Mouse (Mus musculus): ENCODE data around the gene Scnm1. TPM values are rescaled to one million over a fixed set of nuclear protein-coding genes. Genes with fewer than 3 reads are reported as not detected.
A peak's percentile ranks its signal among the peaks of the same experiment; 100 is the strongest.

Gene Scnm1
- polyA plus RNA-seq, 1 experiment from 2014 or later = 23.7 TPM

GRCm38 (mm10) chr3:95174011-95174592 lies 40.3 kb upstream of the Scnm1 start:
- Histone ChIP-seq H3K27me3 (ENCODE audit: insufficient read depth, low read length) (peaks cover 46% of the 10 kb centered on the region), H3K4me3 (ENCODE audit: low read depth, low read length) (peak overlapping the region; percentile 15; the same call in 1 of the 2 replicates)

GRCm38 (mm10) chr3:95173256-95173949 lies 39.6 kb upstream of the Scnm1 start:
- TF ChIP-seq CTCF (IDR thresholded peaks at IDR 0.05; ENCODE audit: low read depth) = no peak
- no peak for TF ChIP-seq EP300 (IDR thresholded peaks at IDR 0.05; ENCODE audit: low read depth)
- 7% methylated on average over 51 of the region's 58 CpGs for WGBS (ENCODE audit: insufficient replicate concordance)
- peak; percentile 9; the same call in 1 of the 2 replicates for ATAC-seq
- H3K36me3 ChIP-seq (replicated peaks; ENCODE audit: insufficient read depth, low read length) = no peaks in the 10 kb centered on the region
- peaks cover 46% of the 10 kb centered on the region for H3K27me3 ChIP-seq (ENCODE audit: insufficient read depth, low read length)
- peak overlapping the region; percentile 31 for H3K9ac ChIP-seq (replicated peaks)
- peak; percentile 41 for DNase-seq
- peaks cover 12% of the 10 kb centered on the region for H3K4me1 ChIP-seq (ENCODE audit: insufficient read depth)
- H3K4me2 ChIP-seq (ENCODE audit: low read depth, low read length) = peak overlapping the region; percentile 68
- H3K27ac ChIP-seq (ENCODE audit: low read depth) = no peak overlapping the region
- no peaks in the 10 kb centered on the region for H3K9me3 ChIP-seq (ENCODE audit: low read length)
- peak overlapping the region; percentile 45 for H3K4me3 ChIP-seq (ENCODE audit: low read depth, low read length)

More at GRCm38 (mm10) chr3:95174011-95174592, 40.3 kb upstream of the Scnm1 start:
- H3K36me3 ChIP-seq (replicated peaks; ENCODE audit: insufficient read depth, low read length) = no peaks in the 10 kb centered on the region
- TF ChIP-seq CTCF (IDR thresholded peaks at IDR 0.05; ENCODE audit: low read depth) (peak; percentile 92), EP300 (IDR thresholded peaks at IDR 0.05; ENCODE audit: low read depth) (no peak)
- peak; percentile 65 for ATAC-seq
- peak; percentile 89 for DNase-seq
- H3K9me3 ChIP-seq (ENCODE audit: low read length) = no peaks in the 10 kb centered on the region
- peaks cover 12% of the 10 kb centered on the region for H3K4me1 ChIP-seq (ENCODE audit: insufficient read depth)
- peak overlapping the region; percentile 68 for H3K4me2 ChIP-seq (ENCODE audit: low read depth, low read length)
- WGBS (ENCODE audit: insufficient replicate concordance) = 3% methylated on average over 16 of the region's 16 CpGs
- no peak overlapping the region for H3K27ac ChIP-seq (ENCODE audit: low read depth)
- H3K9ac ChIP-seq (replicated peaks) = peak overlapping the region; percentile 31; the same call in 1 of the 2 replicates

GRCm38 (mm10) chr3:95172526-95173255 lies 38.9 kb upstream of the Scnm1 start:
- H3K27me3 ChIP-seq (ENCODE audit: insufficient read depth, low read length) = peaks cover 46% of the 10 kb centered on the region
- 24% methylated on average over 64 of the region's 84 CpGs for WGBS (ENCODE audit: insufficient replicate concordance)
- H3K27ac ChIP-seq (ENCODE audit: low read depth) = no peak overlapping the region
- no peaks in the 10 kb centered on the region for H3K9me3 ChIP-seq (ENCODE audit: low read length)
- H3K4me2 ChIP-seq (ENCODE audit: low read depth, low read length) = peak overlapping the region; percentile 68
- H3K4me1 ChIP-seq (ENCODE audit: insufficient read depth) = peaks cover 12% of the 10 kb centered on the region
- peak overlapping the region; percentile 11; the same call in 1 of the 2 replicates for H3K9ac ChIP-seq (replicated peaks)
- no peaks in the 10 kb centered on the region for H3K36me3 ChIP-seq (replicated peaks; ENCODE audit: insufficient read depth, low read length)
- H3K4me3 ChIP-seq (ENCODE audit: low read depth, low read length) = peak overlapping the region; percentile 45
- TF ChIP-seq EP300 (IDR thresholded peaks at IDR 0.05; ENCODE audit: low read depth) (no peak), CTCF (IDR thresholded peaks at IDR 0.05; ENCODE audit: low read depth) (no peak)
- no peak for DNase-seq
- ATAC-seq = peak; percentile 22; the same call in 1 of the 2 replicates

GRCm38 (mm10) chr3:95171105-95171504 lies 37.3 kb upstream of the Scnm1 start:
- no peak overlapping the region for H3K9ac ChIP-seq (replicated peaks)
- H3K4me3 ChIP-seq (ENCODE audit: low read depth, low read length) = no peak overlapping the region
- WGBS (ENCODE audit: insufficient replicate concordance) = 67% methylated on average over 6 of the region's 6 CpGs
- DNase-seq (no peak), ATAC-seq (peak; percentile 33; the same call in 1 of the 2 replicates)
- H3K27me3 ChIP-seq (ENCODE audit: insufficient read depth, low read length) = peaks cover 46% of the 10 kb centered on the region
- no peak overlapping the region for H3K4me2 ChIP-seq (ENCODE audit: low read depth, low read length)
- peaks cover 12% of the 10 kb centered on the region for H3K4me1 ChIP-seq (ENCODE audit: insufficient read depth)
- no peaks in the 10 kb centered on the region for H3K36me3 ChIP-seq (replicated peaks; ENCODE audit: insufficient read depth, low read length)
- no peak overlapping the region for H3K27ac ChIP-seq (ENCODE audit: low read depth)
- TF ChIP-seq CTCF (IDR thresholded peaks at IDR 0.05; ENCODE audit: low read depth) (no peak), EP300 (IDR thresholded peaks at IDR 0.05; ENCODE audit: low read depth) (no peak)
- no peaks in the 10 kb centered on the region for H3K9me3 ChIP-seq (ENCODE audit: low read length)

GRCm38 (mm10) chr3:95169996-95170395 lies 36.2 kb upstream of the Scnm1 start:
- Histone ChIP-seq H3K36me3 (replicated peaks; ENCODE audit: insufficient read depth, low read length) (no peaks in the 10 kb centered on the region), H3K4me3 (ENCODE audit: low read depth, low read length) (no peak overlapping the region), H3K9ac (replicated peaks) (no peak overlapping the region), H3K27ac (ENCODE audit: low read depth) (no peak overlapping the region), H3K27me3 (ENCODE audit: insufficient read depth, low read length) (peaks cover 46% of the 10 kb centered on the region), H3K4me1 (ENCODE audit: insufficient read depth) (peaks cover 12% of the 10 kb centered on the region), H3K4me2 (ENCODE audit: low read depth, low read length) (no peak overlapping the region), H3K9me3 (ENCODE audit: low read length) (no peaks in the 10 kb centered on the region)
- 84% methylated on average over 10 of the region's 10 CpGs for WGBS (ENCODE audit: insufficient replicate concordance)
- DNase-seq (no peak), ATAC-seq (no peak)
- TF ChIP-seq EP300 (IDR thresholded peaks at IDR 0.05; ENCODE audit: low read depth) (no peak), CTCF (IDR thresholded peaks at IDR 0.05; ENCODE audit: low read depth) (no peak)

DNA sequence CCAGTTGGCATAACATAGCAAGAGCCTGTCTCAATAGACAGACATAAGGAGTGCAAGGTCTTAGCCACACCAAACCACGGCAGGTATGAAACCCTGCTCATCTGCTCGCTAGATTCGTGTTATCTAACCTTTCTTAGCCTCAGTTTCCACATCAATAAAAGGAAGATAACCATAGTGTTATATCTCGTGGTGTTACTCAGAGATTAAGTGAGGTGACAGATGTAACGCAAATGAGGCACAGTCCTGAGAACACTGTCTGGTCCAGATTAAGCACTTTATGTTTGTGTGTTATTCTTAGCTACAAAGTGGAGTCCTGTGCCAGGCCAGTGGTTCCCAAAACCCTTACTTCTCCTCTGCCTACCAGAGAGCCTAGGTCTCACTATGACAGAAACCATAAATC lies 31.0 kb upstream of the Scnm1 start:
- 55% methylated on average over 5 of the region's 5 CpGs for WGBS (ENCODE audit: insufficient replicate concordance)
- no peak for TF ChIP-seq EP300 (IDR thresholded peaks at IDR 0.05; ENCODE audit: low read depth)
- TF ChIP-seq CTCF (IDR thresholded peaks at IDR 0.05; ENCODE audit: low read depth) = no peak
- Histone ChIP-seq H3K4me1 (ENCODE audit: insufficient read depth) (peaks cover 2% of the 10 kb centered on the region; the same call in 1 of the 2 replicates), H3K4me2 (ENCODE audit: low read depth, low read length) (no peak overlapping the region), H3K9me3 (ENCODE audit: low read length) (no peaks in the 10 kb centered on the region), H3K27ac (ENCODE audit: low read depth) (no peak overlapping the region), H3K9ac (replicated peaks) (no peak overlapping the region), H3K36me3 (replicated peaks; ENCODE audit: insufficient read depth, low read length) (no peaks in the 10 kb centered on the region), H3K4me3 (ENCODE audit: low read depth, low read length) (no peak overlapping the region), H3K27me3 (ENCODE audit: insufficient read depth, low read length) (peaks cover 34% of the 10 kb centered on the region)
- ATAC-seq (no peak), DNase-seq (no peak)
